Mouse (Mus musculus) kidney, postnatal 14 days (tissue): ENCODE measurements around the gene Stx7.
"Not testable (repeated sequence)": the region's sequence is repeated elsewhere in the genome, so short reads cannot be mapped to it uniquely, and the experiment has no call there.

Experiments
- DNase-seq: peaks from one replicate; pipeline ENCODE4 v3.0.0; 2022; ENCODE audit warnings: mixed read lengths

Stx7 gene

DNA sequence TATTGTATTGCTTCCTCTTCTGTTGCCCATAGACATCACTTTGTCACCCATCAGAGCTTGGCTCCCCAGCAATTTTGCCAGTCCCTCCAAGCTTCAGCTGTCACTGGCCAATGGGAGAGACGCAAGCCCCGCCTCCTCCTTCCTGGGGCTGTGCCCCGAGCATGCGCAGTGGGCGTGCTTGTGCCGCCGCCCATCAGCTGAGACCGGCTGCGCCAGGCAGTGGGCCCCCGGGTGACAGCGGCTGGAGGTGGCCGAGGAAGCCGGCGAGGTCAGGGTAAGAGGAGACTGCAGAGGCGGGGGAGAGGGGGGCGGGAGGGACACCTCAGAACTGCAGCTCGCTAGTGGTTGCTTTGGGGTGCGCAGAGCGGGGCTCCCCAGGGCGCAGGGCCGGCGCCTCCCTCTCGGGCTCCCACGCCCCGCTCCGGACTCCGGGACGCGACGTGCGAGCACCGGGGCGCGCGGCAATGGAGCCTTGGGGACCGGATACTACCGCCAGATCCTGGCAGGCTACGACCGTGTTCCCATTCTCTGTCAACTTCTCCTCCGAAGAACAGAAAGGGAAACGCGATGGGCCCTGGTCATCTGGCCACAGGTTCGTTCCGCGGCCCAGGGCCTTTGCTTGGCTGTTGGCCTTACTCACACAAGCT lies at the start of gene Stx7:
Gene Stx7, plus strand, starts transcription at position 168 of the 647 bp plus-strand sequence.
- peak; percentile 96 for DNase-seq

DNA sequence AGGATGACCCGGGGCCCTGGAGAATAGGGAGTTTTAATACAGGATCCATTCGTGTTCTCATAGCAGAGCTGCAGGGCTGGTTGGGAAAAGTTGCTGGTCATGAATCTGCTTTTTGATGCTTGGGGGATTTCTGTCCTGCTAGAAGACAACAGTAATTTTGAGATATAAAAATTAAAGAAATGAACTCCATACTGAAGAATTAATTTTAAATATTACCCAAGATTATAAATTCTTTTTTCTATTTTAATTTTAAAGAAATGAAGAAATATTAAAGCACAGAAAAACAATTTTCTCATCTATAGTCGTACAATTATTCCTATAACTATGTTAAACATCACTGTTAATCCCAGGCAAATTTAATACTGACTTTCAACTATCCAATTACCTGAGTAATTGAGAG lies 47.3 kb upstream of the Stx7 start, which contains the start of gene Taar8c:
Gene Taar8c, minus strand, starts transcription at position 101 of the 400 bp plus-strand sequence.
- not testable (repeated sequence) for DNase-seq

- DNase-seq, result not testable (repeated sequence)
Measured at GRCm38 (mm10) chr10:24103299-24103698, 45.8 kb upstream of the Stx7 start.

DNA sequence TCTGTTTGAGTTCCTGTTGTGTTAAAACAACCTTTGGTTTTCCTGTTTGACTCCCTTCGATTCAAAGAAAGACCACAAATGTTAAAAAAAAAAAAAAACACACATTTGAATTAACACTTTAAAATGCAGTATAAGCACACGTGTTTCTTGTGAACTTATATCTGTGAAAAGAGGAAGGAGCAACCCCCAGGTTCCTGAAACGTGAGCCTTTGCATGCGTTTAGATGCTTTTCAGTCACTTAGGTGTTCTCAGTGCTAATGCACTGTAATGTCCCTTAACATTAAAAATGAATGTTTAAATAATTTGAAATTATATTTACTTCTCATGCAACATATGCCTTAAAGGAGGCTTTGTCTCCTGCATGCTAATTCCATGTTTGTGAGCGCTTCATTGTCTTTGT lies 41.4 kb upstream of the Stx7 start:
- no peak for DNase-seq

DNA sequence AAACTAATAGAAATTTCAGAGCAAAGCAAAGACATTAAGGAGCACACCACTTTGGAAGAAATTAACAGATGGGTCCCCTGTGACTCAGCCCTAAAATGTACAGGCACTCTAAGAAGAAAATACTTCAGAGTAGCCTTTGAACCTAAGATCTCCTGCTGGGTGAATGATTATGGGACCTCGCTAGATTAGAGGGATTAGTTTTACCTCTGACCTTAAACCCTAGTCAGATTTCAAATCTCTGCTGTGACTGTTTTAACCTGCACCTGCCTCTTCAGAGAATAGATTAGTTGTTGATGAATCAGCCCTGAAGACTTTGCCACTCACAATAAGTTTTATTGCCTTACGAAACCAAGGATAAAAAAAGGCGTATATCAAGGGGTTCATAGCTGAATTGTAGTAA lies 40.9 kb upstream of the Stx7 start:
- DNase-seq, result peak; percentile 10

DNA sequence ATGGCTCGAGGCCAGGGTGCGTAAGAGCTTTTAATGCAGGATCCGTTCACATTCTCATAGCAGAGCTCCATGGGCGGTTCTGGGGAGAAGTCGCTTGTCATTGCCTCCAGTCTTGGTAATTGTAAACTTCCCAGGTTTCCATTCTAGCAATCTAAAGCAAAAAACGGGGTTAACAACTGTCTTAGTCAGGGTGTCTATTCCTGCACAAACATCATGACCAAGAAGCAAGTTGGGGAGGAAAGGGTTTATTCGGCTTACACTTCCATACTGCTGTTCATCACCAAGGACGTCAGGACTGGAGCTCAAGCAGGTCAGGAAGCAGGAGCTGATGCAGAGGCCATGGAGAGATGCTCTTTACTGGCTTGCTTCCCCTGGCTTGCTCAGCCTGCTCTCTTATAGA lies 39.7 kb upstream of the Stx7 start, which contains the start of gene Taar9:
Gene Taar9, minus strand, starts transcription at position 101 of the 400 bp plus-strand sequence.
- not testable (repeated sequence) for DNase-seq

DNA sequence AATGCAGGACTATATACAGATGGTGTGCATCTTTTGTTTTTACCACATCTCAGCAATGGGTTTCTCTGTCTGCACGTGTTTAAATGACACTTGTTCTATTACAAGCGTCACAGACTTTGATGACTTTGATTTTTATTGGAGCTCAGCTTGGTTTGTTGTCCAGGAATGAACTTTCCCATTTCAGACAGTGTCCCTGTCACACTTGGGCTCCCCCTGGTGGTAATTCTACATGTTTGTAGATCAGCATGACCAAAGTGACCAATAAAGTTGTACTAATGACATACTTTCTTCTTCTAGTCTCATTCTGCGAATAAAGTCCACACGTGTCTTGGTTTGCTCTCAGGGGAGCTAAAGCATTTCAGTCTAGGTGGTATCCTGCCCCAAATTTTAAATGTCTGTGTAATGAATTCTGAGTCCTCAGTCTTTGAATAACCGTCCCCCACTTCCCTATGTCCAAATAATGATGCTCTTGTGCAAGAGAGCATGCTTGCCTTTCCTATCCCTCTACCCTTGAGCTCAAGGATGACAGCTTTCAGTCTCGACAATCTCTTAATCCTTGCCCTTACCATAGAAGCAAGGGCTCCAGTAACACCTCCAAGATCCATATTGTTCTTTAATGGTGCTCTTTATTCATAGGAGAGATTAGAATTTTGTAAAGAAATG lies 37.9 kb upstream of the Stx7 start:
- peak; percentile 51 for DNase-seq

DNA sequence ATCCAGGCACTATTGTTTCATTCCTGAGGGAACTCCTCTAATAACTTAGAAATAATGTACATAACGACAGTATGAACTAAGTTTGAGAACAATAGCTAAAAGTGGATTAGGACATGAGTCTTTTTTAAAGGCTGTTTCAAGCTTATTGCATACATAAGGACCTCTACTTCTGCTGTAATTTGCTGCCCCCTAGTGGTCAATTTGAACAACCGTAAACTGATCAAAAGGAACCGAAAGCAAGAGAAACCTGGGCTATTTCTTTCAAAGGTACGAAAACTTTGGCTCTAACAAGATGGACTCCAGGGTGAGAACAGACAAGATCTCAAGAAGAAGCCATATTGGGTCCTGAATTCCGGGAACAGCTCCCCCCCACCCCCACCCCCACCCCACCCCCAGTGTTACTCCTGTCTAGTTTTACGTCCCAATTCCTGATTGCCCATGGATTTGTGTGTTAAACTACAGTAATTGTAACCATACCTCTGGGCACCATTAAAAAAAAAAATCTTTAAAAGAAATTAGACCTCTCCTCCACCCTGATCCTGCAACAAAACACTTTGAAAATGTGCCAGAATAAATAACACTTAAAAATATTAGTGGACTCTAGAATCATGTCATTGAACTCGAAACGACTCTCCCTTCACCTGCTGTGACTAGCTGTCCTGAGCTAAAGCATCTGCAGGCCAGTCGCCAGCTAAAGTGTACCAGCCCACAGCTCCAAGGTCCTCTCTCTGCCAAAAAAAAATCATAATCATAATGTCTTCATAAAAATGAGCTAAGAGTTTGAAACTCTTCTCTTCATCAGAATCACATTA lies 17.4 kb upstream of the Stx7 start:
- DNase-seq, result peak; percentile 80

- peak; percentile 70 for DNase-seq
Measured at GRCm38 (mm10) chr10:24132273-24132672, 16.8 kb upstream of the Stx7 start.

- no peak for DNase-seq
Measured at GRCm38 (mm10) chr10:24133132-24133531, 16.0 kb upstream of the Stx7 start.

DNA sequence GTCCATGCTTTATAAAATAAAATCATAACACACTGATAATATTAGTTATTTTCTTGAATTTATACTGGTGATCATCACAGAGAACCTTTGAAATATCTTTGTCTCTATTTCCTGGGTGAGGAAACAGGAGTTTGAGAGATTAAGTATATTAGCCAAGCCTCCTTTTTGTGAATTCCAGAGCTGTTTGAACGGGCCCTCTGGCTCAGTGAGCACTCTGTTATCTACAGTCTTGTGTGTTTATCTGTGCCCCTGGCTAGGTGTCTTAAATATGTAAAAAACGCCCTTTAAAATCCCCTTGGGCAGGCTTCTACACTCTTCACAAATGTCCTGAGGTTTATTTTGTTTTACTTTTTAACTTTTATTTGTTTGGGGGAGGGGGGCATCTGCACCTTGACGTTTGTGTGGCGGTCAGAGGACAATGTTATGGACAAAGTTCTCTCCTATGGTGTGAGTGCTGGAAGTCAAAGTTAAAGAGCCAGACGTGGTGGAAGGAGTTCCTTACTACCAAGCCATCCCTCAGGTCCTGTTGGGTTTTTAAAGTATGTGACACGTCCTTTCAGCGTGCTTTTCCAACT lies 14.9 kb upstream of the Stx7 start:
- DNase-seq, result no peak

DNA sequence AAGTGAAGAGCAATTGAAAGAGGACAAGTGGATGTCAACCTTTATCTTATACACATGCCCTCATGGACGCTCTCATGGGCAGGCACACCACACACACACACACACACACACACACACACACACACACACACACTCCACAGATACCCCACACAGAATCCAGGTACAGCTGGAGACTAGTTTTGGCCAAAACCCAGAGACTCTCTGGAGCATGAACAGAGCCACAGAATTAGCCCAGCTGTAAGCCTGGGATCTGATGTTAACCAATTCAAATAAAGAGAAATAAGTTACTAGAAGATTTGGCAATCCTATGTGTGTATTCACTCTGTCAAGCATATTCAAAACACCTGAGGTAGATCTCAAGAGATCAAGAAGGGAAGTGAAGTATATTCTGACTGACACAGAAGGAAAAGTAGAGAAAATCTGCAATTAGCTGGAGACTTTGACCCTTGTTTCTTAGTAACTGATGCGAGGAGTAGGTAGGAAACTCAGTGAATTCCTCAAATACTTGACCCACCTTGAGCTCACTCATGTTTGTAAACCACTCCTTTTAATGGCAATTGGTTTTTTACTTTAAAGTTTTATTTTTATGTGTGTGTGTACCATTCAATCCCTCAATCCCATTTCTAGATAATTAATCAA lies 10.4 kb upstream of the Stx7 start:
- DNase-seq, result peak; percentile 64

- DNase-seq, result no peak
Measured at GRCm38 (mm10) chr10:24142735-24143134, 6.4 kb upstream of the Stx7 start.

DNA sequence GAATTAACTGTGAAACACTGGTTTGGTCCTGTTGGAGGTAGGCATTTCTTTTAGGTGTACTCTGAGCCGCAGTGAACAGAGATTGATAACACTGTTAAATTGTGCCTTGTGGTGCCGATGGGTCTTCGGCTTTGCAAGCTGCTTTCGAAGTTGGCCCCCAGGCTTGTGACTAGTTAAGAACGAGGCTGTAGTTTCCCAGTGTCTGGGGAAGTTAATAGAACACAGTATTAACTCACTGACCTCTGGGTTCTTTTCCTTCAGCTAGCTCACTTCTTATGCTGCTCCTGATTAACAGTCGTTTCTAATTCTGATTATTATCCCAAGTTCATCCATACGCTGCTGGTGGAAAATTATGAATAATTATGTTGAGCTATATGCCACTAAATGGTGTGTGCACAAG lies 984 bp downstream of the Stx7 start:
- peak; percentile 76 for DNase-seq

GRCm38 (mm10) chr10:24158470-24159254 lies 9.6 kb downstream of the Stx7 start:
- DNase-seq, result no peak

- peak; percentile 41 for DNase-seq
Measured at GRCm38 (mm10) chr10:24159575-24159974, 10.5 kb downstream of the Stx7 start.

DNA sequence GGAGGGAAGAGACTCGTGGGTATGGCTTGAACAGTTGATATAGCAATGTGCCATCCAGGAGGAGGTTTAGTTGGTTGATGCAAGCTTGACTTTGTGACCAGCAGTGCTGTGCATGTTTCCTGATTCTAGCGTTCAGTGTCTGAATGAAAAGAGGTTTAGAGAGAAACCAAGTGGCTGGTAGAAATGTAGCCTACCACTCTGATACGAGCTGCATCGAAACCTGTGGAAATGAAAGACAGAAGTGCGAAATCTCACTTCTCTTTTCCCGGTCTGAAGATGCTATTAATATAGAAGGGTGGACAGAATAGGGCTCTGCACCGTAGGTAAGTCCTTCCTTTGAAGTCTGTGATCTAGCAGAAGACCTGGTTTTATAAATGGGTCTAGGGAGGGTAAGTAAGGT lies 11.2 kb downstream of the Stx7 start:
- no peak for DNase-seq

DNA sequence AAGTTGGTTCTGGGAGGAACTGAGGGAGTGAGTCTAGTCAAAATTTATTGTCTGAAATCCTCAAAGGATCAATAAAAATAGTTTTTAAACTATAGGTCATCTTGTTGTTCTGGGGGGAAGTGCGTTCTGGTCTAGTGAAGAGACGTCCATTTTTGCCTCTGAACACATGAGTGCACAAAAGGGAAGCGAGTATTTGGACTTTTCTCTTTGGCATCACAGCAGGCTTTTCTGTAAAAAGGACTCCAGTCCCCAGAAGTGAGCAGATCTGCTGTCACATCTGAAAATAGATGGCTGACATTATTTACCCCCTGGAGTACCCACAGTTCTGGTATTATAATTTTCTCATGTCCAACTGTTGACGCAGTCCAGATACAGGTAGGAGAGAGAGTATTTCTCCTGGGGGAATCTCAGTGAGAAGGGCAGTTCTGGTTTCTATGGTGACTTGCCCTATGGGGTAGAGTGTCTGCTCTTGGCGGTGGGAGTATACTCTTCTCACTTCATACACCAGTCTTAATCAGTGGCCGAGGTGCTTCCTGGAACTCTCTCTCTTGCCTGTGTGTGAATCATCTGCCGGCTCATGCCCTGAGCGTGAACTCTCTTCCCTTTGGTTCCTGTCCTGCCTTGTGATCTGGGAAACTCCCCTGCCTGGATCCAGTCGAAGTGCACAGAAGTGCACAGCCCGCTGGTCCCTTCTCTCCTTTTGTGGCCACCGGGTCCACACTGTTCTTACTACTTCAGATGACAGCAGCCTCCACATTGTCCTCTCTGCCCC lies 15.2 kb downstream of the Stx7 start:
- peak; percentile 61 for DNase-seq

DNA sequence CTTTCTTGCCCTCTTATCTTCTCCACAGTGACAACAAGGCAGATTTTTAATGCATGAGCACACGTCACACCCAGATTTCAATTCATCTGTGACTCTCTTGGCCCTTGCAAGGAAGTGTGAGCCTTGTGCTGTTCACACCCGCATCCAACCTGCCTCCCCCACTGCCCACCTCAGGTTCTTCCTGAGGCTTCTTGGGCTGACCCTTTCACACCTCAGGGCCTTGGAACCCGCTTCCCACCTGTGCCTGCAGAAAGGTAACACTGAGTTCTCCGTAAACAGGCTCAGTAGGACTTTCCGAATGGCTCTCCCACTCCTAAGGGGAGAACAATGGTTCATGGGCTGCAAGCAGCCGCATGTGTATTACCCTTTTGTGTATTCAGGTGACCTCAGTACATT lies 15.8 kb downstream of the Stx7 start:
- DNase-seq, result no peak

DNA sequence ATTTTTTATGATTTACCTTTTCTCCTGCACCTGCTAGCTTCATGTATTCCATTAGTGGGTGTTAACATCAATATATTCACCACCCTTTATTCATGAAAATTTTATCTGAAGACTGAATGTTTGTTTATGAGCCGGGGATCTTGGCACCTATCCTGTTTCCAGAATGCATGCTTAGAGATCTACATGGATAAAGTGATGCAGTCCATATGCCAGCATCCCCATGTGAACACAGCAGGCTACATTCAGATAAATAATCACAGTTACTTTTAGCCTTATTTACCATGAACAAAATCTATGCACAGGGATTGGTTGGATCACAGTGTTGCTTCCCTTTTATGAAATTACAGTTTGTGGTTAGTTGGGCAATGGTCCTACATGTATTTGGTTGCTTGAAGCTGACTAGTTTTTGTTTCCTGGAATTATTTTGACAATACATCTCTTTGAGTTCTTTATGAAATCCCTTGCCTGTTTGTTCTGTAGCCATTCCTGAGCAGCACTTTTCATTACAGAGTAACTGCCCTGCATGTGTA lies 16.5 kb downstream of the Stx7 start:
- no peak for DNase-seq
